Mouse (Mus musculus) embryonic facial prominence, embryonic 14.5 days (tissue): Measurements from ENCODE around the gene Tdrkh. TPM values are rescaled to one million over a fixed set of nuclear protein-coding genes. Genes with fewer than 3 reads are reported as not detected.

Source experiments
- ATAC-seq: fragments of 200-750 bp; cut with Nextera tagmentation; 2 replicates; pipeline ENCODE4 v1.8.0; 2017; ENCODE audit warnings: low read depth, moderate number of reproducible peaks, moderate TSS enrichment
- DNase-seq: peaks from one replicate; pipeline ENCODE4 v3.0.0-alpha.2; 2015; ENCODE audit warnings: low spot score
- H3K27ac ChIP-seq: fragments of 300-500 bp; sonication (generic); replicated peaks from 2 replicates; pipeline ENCODE4 v1.5.1; 2014; ENCODE audit warnings: low read depth, mild to moderate bottlenecking, low read length, moderate library complexity
- H3K27me3 ChIP-seq: fragments of 300-500 bp; sonication (generic); replicated peaks from 2 replicates; pipeline ENCODE4 v1.6.1; 2014; ENCODE audit warnings: low read length; ENCODE audit not compliant: control insufficient read depth, insufficient read depth
- H3K36me3 ChIP-seq: fragments of 300-500 bp; sonication (generic); 2 replicates; pipeline ENCODE4 v1.6.1; 2014; ENCODE audit warnings: low read length, mixed read lengths; ENCODE audit not compliant: control insufficient read depth, insufficient read depth
- H3K4me1 ChIP-seq: fragments of 300-500 bp; sonication (generic); 2 replicates; pipeline ENCODE4 v1.6.1; 2014; ENCODE audit warnings: antibody characterized with exemption, low read length; ENCODE audit not compliant: control insufficient read depth, insufficient read depth
- H3K4me2 ChIP-seq: fragments of 300-500 bp; sonication (generic); 2 replicates; pipeline ENCODE4 v1.6.1; 2014; ENCODE audit warnings: low read depth, mild to moderate bottlenecking, low read length, moderate library complexity, mixed read lengths
- H3K4me3 ChIP-seq: fragments of 300-500 bp; sonication (generic); 2 replicates; pipeline ENCODE4 v1.5.1; 2014; ENCODE audit warnings: low read depth, mild to moderate bottlenecking, low read length
- H3K9ac ChIP-seq: fragments of 300-500 bp; sonication (generic); 2 replicates; pipeline ENCODE4 v1.6.1; 2014; ENCODE audit warnings: low read depth, mild to moderate bottlenecking, low read length, moderate library complexity, mixed read lengths
- H3K9me3 ChIP-seq: fragments of 300-500 bp; sonication (generic); 2 replicates; pipeline ENCODE4 v1.6.1; 2016; ENCODE audit warnings: low read length; ENCODE audit not compliant: control insufficient read depth
- WGBS: fragments of 180-500 bp; shearing (Covaris S2); extraction: QIAGEN DNeasy Blood & Tissue Kit; methylation state at CpG from one replicate; pipeline ENCODE4 v1.1.7; 2014; 5-methylcytosine and 5-hydroxymethylcytosine counted together
- polyA plus RNA-seq: library from polyadenylated mRNA; unstranded; fragments of >200 nt; fragmentation: Nextera tagmentation; extraction: Ambion mirVana; gene quantifications from 2 replicates; pipeline ENCODE4 v1.2.1, GENCODE M21; 2014

The Tdrkh gene
- polyA plus RNA-seq, 1 experiment from 2014 or later, result 8.9 TPM

DNA sequence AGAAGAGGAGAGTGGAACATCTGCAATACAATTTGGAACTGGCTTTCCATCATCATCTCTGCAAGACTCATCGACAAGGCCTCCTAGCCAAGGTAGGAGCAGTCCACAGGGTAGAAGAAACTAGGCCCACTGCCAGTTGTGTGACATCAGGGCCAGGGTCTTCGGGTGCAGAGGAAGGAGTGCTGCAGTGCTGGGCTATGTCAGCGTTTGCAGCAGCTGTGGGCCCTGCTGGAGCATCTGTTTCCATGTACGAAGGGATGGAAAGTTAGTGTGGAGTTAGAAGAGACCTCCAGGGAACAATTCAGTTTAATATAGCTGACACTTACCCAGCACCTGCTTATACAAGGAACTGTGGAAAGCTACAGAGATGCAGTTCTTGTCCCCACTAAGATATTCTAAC, 20.0 kb upstream of the Tdrkh start:
- no peak overlapping the region for H3K4me3 ChIP-seq
- peak; percentile 41; the same call in 1 of the 2 replicates for ATAC-seq
- no peaks in the 10 kb centered on the region for H3K4me1 ChIP-seq
- no peaks in the 10 kb centered on the region for H3K9me3 ChIP-seq
- no peak overlapping the region for H3K9ac ChIP-seq
- H3K36me3 ChIP-seq, result no peaks in the 10 kb centered on the region
- peaks cover 7% of the 10 kb centered on the region for H3K27me3 ChIP-seq
- no peak for DNase-seq
- H3K27ac ChIP-seq, result no peak overlapping the region
- no peak overlapping the region for H3K4me2 ChIP-seq
- WGBS, result 51% methylated on average over 4 of the region's 4 CpGs

DNA sequence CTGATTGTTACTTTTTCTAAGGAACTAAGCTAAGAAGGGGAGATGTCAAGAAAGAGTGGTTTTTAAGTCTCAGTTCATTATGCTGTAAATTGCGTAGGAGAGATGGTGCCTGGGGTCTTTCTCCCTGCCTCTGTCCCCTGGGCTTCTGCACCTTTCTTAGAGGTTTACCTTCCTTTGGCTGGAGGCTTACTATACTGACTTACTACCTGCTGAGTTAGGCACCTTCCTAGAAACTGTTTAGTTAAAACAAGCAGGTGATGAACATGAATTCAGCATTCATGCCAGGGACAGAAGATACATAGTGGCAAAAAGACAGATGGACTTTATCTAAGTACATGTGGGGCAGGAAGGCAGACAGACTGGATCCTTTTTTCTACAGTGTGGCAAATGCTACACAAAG, 16.7 kb upstream of the Tdrkh start:
- Histone ChIP-seq H3K9ac (no peak overlapping the region), H3K27ac (no peak overlapping the region), H3K4me2 (no peak overlapping the region), H3K4me3 (no peak overlapping the region), H3K9me3 (no peaks in the 10 kb centered on the region), H3K36me3 (no peaks in the 10 kb centered on the region), H3K27me3 (peaks cover 33% of the 10 kb centered on the region), H3K4me1 (peaks cover 3% of the 10 kb centered on the region; the same call in 1 of the 2 replicates)
- ATAC-seq (no peak), DNase-seq (no peak)
- 71% methylated on average over 1 of the region's 1 CpGs for WGBS

GRCm38 (mm10) chr3:94396851-94397250, 16.2 kb upstream of the Tdrkh start:
- 76% methylated on average over 4 of the region's 4 CpGs for WGBS
- Histone ChIP-seq H3K9ac (no peak overlapping the region), H3K36me3 (no peaks in the 10 kb centered on the region), H3K27me3 (peaks cover 39% of the 10 kb centered on the region), H3K4me3 (no peak overlapping the region), H3K4me2 (no peak overlapping the region), H3K4me1 (peaks cover 3% of the 10 kb centered on the region; the same call in 1 of the 2 replicates), H3K27ac (no peak overlapping the region), H3K9me3 (no peaks in the 10 kb centered on the region)
- ATAC-seq (no peak), DNase-seq (no peak)

DNA sequence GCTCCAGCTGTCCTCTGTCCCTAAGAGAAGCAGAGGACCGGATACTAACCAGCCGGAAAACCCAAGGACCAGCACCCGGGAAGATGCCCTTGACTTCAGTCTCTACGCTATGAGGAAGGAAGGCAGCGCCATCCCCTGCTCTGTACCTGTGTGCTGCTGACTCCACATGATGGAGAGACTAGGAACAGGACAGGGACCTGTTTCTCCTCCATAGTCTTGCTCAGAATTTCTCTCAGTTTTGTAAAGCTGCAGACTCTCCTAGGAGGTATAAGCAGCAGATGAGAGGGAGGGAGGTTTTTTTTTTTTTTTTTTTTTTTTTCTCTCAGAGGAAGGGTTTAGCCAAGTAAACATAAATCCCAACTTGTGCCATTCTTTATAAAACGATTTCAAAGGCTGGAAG, 14.9 kb upstream of the Tdrkh start, which contains the start of gene Lingo4:
Gene Lingo4, plus strand, starts transcription at position 301 of the 400 bp plus-strand sequence.
- ATAC-seq (no peak), DNase-seq (no peak)

DNA sequence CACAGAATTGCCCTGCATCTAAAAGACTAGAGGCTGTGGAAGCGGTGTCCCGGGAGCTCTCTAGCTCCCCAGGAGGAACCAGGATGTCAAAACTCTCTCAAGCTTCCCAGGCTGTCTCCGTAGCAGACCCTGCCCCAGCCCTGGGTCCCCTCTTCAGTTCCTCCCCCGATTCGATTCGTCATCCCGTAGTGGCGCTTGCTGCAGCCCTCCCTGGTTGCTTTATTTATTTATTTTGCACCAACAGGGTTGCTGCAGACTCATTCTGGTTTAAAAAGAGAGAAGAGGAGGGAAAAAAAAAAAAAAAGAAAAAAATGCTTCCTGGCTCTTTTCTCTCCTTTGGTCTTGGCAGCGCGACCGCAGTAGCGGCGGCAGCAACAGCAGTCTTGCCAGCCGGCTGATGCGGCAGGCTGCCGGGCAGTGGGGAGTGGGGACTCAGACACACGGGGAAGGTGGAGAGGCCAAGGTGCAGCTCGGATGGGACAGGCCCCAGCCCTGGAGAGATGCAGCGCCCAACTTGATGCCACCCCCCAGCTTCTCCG, 14.1 kb upstream of the Tdrkh start:
- H3K27ac ChIP-seq, result no peak overlapping the region
- H3K4me1 ChIP-seq, result peaks cover 3% of the 10 kb centered on the region; the same call in 1 of the 2 replicates
- H3K9ac ChIP-seq, result peak overlapping the region; percentile 46
- H3K36me3 ChIP-seq, result no peaks in the 10 kb centered on the region
- DNase-seq (peak; percentile 67), ATAC-seq (no peak)
- H3K27me3 ChIP-seq, result peaks cover 50% of the 10 kb centered on the region
- H3K9me3 ChIP-seq, result no peaks in the 10 kb centered on the region
- 3% methylated on average over 17 of the region's 20 CpGs for WGBS
- H3K4me3 ChIP-seq, result peak overlapping the region; percentile 33
- H3K4me2 ChIP-seq, result peak overlapping the region; percentile 58

More for the DNA sequence above, 14.9 kb upstream of the Tdrkh start, which contains the start of gene Lingo4:
- H3K4me2 ChIP-seq, result peak within 1 kb of the TSS; percentile 58
- WGBS, result 71% methylated on average over 6 of the region's 6 CpGs
- H3K27me3 ChIP-seq, result peaks cover 49% of the 10 kb centered on the region
- H3K9ac ChIP-seq, result peak within 1 kb of the TSS; percentile 46
- H3K36me3 ChIP-seq, result no peaks in the 10 kb centered on the region
- peaks cover 3% of the 10 kb centered on the region; the same call in 1 of the 2 replicates for H3K4me1 ChIP-seq
- H3K27ac ChIP-seq, result no peak within 1 kb of the TSS
- peak within 1 kb of the TSS; percentile 33 for H3K4me3 ChIP-seq
- no peaks in the 10 kb centered on the region for H3K9me3 ChIP-seq

GRCm38 (mm10) chr3:94399663-94400310, 13.3 kb upstream of the Tdrkh start:
- Histone ChIP-seq H3K4me3 (no peak overlapping the region), H3K27ac (no peak overlapping the region), H3K4me1 (peaks cover 3% of the 10 kb centered on the region; the same call in 1 of the 2 replicates), H3K9ac (no peak overlapping the region), H3K4me2 (peak overlapping the region; percentile 58; the same call in 1 of the 2 replicates), H3K9me3 (no peaks in the 10 kb centered on the region), H3K27me3 (peaks cover 50% of the 10 kb centered on the region), H3K36me3 (no peaks in the 10 kb centered on the region)
- DNase-seq, result no peak
- 39% methylated on average over 5 of the region's 5 CpGs for WGBS
- no peak for ATAC-seq

GRCm38 (mm10) chr3:94402451-94402850, 10.6 kb upstream of the Tdrkh start:
- Histone ChIP-seq H3K27me3 (peaks cover 49% of the 10 kb centered on the region), H3K9me3 (no peaks in the 10 kb centered on the region), H3K36me3 (no peaks in the 10 kb centered on the region), H3K4me2 (no peak overlapping the region), H3K4me3 (no peak overlapping the region), H3K27ac (no peak overlapping the region), H3K4me1 (peaks cover 3% of the 10 kb centered on the region; the same call in 1 of the 2 replicates), H3K9ac (no peak overlapping the region)
- WGBS, result 56% methylated on average over 8 of the region's 8 CpGs
- ATAC-seq (no peak), DNase-seq (no peak)

GRCm38 (mm10) chr3:94404366-94405054, 8.6 kb upstream of the Tdrkh start:
- peak; percentile 58 for ATAC-seq

More at GRCm38 (mm10) chr3:94404366-94405054, 8.6 kb upstream of the Tdrkh start:
- Histone ChIP-seq H3K36me3 (no peaks in the 10 kb centered on the region), H3K4me1 (no peaks in the 10 kb centered on the region), H3K4me2 (no peak overlapping the region), H3K27me3 (peaks cover 31% of the 10 kb centered on the region), H3K9ac (no peak overlapping the region), H3K9me3 (no peaks in the 10 kb centered on the region), H3K27ac (no peak overlapping the region), H3K4me3 (no peak overlapping the region)
- DNase-seq, result peak; percentile 85
- WGBS, result 22% methylated on average over 7 of the region's 7 CpGs
